ENCODE assay signal across 24 mouse cellular contexts in genomic region chr16:74644750-74645366, GRCm38 (mm10).
A peak's percentile ranks its signal among the peaks of the same experiment; 100 is the strongest.
DNase-seq lines count a peak whose midpoint lies in the region; ATAC-seq lines count a peak whose summit lies in the region.
"Had no signal": no experiment of that assay in that cellular context is flagged by ENCODE, and none has a peak within 500 bp of the region (broad histone marks: within the 10 kb centered on the region; RNA-seq: fewer than 3 reads in every experiment).

No protein-coding gene starts in this region.

- no peaks in the 10 kb centered on the region for H3K36me3 ChIP-seq in forebrain, embryonic 10.5 days (replicated peaks)
- H3K36me3 ChIP-seq in forebrain, embryonic 16.5 days (ENCODE audit: control insufficient read depth, insufficient read depth) = no peaks in the 10 kb centered on the region
- H3K36me3 ChIP-seq in forebrain, embryonic 15.5 days = no peaks in the 10 kb centered on the region
- H3K36me3 ChIP-seq: heart, embryonic 10.5 days; intestine, embryonic 15.5 days; limb, embryonic 13.5 days; lung, embryonic 15.5 days; neural tube, embryonic 12.5 days had no signal

- H3K27me3 ChIP-seq in forebrain, embryonic 10.5 days (ENCODE audit: poor library complexity, severe bottlenecking) = no peaks in the 10 kb centered on the region
- H3K27me3 ChIP-seq in forebrain, embryonic 16.5 days (replicated peaks; ENCODE audit: control insufficient read depth, insufficient read depth, low read length) = no peaks in the 10 kb centered on the region
- no peaks in the 10 kb centered on the region for H3K27me3 ChIP-seq in forebrain, embryonic 15.5 days
- H3K27me3 ChIP-seq: intestine, embryonic 15.5 days; limb, embryonic 13.5 days; lung, embryonic 15.5 days; neural tube, embryonic 12.5 days; Patski had no signal

- H3K9me3 ChIP-seq in forebrain, embryonic 10.5 days = no peaks in the 10 kb centered on the region
- H3K9me3 ChIP-seq in forebrain, embryonic 16.5 days (ENCODE audit: control insufficient read depth, low read length) = no peaks in the 10 kb centered on the region
- H3K9me3 ChIP-seq in forebrain, embryonic 15.5 days = no peaks in the 10 kb centered on the region
- H3K9me3 ChIP-seq: heart, embryonic 10.5 days; intestine, embryonic 15.5 days; limb, embryonic 13.5 days; lung, embryonic 15.5 days; neural tube, embryonic 12.5 days had no signal

- peak overlapping the region; percentile 44; the same call in 1 of the 2 replicates for H3K27ac ChIP-seq in forebrain, embryonic 10.5 days
- no peak overlapping the region for H3K27ac ChIP-seq in forebrain, embryonic 16.5 days (ENCODE audit: low read length)
- H3K27ac ChIP-seq in forebrain, embryonic 15.5 days (replicated peaks) = no peak overlapping the region
- H3K27ac ChIP-seq: heart, embryonic 10.5 days; hindbrain, embryonic 14.5 days; intestine, embryonic 15.5 days; limb, embryonic 13.5 days; liver, embryonic 14.5 days; lung, embryonic 15.5 days; neural tube, embryonic 12.5 days had no signal

- 32% methylated on average over 10 of the region's 10 CpGs for WGBS in forebrain, embryonic 10.5 days
- 12% methylated on average over 10 of the region's 10 CpGs for WGBS in forebrain, embryonic 16.5 days
- WGBS in forebrain, embryonic 15.5 days = 8% methylated on average over 10 of the region's 10 CpGs

- peaks cover 16% of the 10 kb centered on the region for H3K4me1 ChIP-seq in forebrain, embryonic 10.5 days
- no peaks in the 10 kb centered on the region for H3K4me1 ChIP-seq in forebrain, embryonic 16.5 days (replicated peaks; ENCODE audit: control insufficient read depth, insufficient read depth, low read length)
- H3K4me1 ChIP-seq in forebrain, embryonic 15.5 days = no peaks in the 10 kb centered on the region
- H3K4me1 ChIP-seq: heart, embryonic 10.5 days; intestine, embryonic 15.5 days; limb, embryonic 13.5 days; lung, embryonic 15.5 days; neural tube, embryonic 12.5 days had no signal

- peak; percentile 17 for DNase-seq in forebrain, embryonic 10.5 days (ENCODE audit: extremely low spot score, low spot score)
- DNase-seq in embryo, embryonic 11 days = peak; percentile 8
- DNase-seq in retina, embryonic 14.5 days (ENCODE audit: low spot score) = peak; percentile 71
- no peak for DNase-seq in layer of hippocampus, adult 9-10 months (ENCODE audit: low spot score)
- DNase-seq in left cerebral cortex, adult 11 months (ENCODE audit: low spot score) = no peak
- DNase-seq: adrenal gland, adult 8-10 months; cerebellum, adult 11 months; cerebellum, postnatal 10 days; heart, postnatal 14 days; kidney, adult 9 months; kidney, postnatal 25 days; layer of hippocampus, adult 9-11 months; thymus, postnatal 25 days had no signal

- H3K9ac ChIP-seq in forebrain, embryonic 16.5 days (replicated peaks; ENCODE audit: low read depth, low read length) = no peak overlapping the region
- no peak overlapping the region for H3K9ac ChIP-seq in forebrain, embryonic 15.5 days (replicated peaks)
- H3K9ac ChIP-seq: hindbrain, embryonic 14.5 days; intestine, embryonic 15.5 days; limb, embryonic 13.5 days; liver, embryonic 14.5 days; lung, embryonic 15.5 days; neural tube, embryonic 12.5 days had no signal

- ATAC-seq in forebrain, embryonic 16.5 days = no peak
- peak; percentile 61 for ATAC-seq in forebrain, embryonic 15.5 days (replicated peaks)
- ATAC-seq: CD4-positive, CD25-positive, alpha-beta regulatory T cell, adult 4 months; intestine, embryonic 15.5 days; Patski had no signal

- H3K4me2 ChIP-seq in forebrain, embryonic 16.5 days (ENCODE audit: low read length) = no peak overlapping the region
- H3K4me2 ChIP-seq in forebrain, embryonic 15.5 days (replicated peaks) = no peak overlapping the region
- H3K4me2 ChIP-seq: hindbrain, embryonic 14.5 days; intestine, embryonic 15.5 days; limb, embryonic 13.5 days; lung, embryonic 15.5 days; neural tube, embryonic 12.5 days had no signal

- H3K4me3 ChIP-seq in forebrain, embryonic 10.5 days = no peak overlapping the region
- no peak overlapping the region for H3K4me3 ChIP-seq in forebrain, embryonic 16.5 days (replicated peaks; ENCODE audit: low read length)
- no peak overlapping the region for H3K4me3 ChIP-seq in forebrain, embryonic 15.5 days
- H3K4me3 ChIP-seq: heart, embryonic 10.5 days; intestine, embryonic 15.5 days; limb, embryonic 13.5 days; lung, embryonic 15.5 days; neural tube, embryonic 12.5 days had no signal

Comparison
In these comparisons a context has a peak if more than half of its experiments do, and no peak if none do; other contexts are left out.
1. DNase-seq: peak in forebrain, embryonic 10.5 days (single experiment), embryo, embryonic 11 days (single experiment) and retina, embryonic 14.5 days (single experiment); none in layer of hippocampus, adult 9-10 months (single experiment) and left cerebral cortex, adult 11 months (single experiment).